Mouse (Mus musculus) kidney, adult 9 months (tissue): ENCODE measurements around the gene Scrn1.

Source experiments
- DNase-seq: peaks from one replicate; pipeline ENCODE4 v3.0.0; 2022

Scrn1 gene

GRCm38 (mm10) chr6:54472846-54473715 lies 93.2 kb downstream of the Scrn1 start:
- peak; percentile 9 for DNase-seq

GRCm38 (mm10) chr6:54471866-54472265 lies 94.4 kb downstream of the Scrn1 start:
- no peak for DNase-seq

GRCm38 (mm10) chr6:54467371-54467770 lies 98.9 kb downstream of the Scrn1 start:
- DNase-seq = no peak

- no peak for DNase-seq
These were observed 101.4 kb downstream of the Scrn1 start for GRCm38 (mm10) chr6:54464926-54465325.

- no peak for DNase-seq
These were observed 102.4 kb downstream of the Scrn1 start for GRCm38 (mm10) chr6:54463701-54464458.

- DNase-seq = no peak
These were observed 103.5 kb downstream of the Scrn1 start for GRCm38 (mm10) chr6:54462766-54463165.

GRCm38 (mm10) chr6:54460915-54461671 lies 105.2 kb downstream of the Scrn1 start:
- peak; percentile 37 for DNase-seq

- no peak for DNase-seq
These were observed 105.9 kb downstream of the Scrn1 start for GRCm38 (mm10) chr6:54460172-54460914.

GRCm38 (mm10) chr6:54459661-54460060 lies 106.6 kb downstream of the Scrn1 start:
- DNase-seq = no peak
